Comparison of ENCODE assay signal across 26 mouse cellular contexts in the genomic region with DNA sequence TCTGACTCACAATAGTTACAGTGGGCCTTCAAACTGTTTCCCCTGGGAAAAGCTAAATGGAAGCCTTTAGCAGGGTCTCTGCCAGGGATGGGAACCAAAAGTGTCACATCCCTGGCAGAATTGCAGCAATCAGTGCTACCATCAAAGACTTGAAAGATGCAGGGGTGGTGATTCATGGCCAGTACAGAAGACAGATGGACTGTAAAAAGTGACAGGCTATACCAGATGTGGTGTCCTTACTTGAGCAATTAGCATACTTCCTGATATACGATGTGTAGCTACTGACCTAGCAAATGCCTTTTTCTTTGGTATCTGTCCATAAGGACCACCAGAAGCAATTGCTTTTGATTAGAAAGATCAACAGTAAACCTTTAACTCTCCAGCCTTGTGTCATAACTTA. TPM values are rescaled to one million over a fixed set of nuclear protein-coding genes. Genes with fewer than 3 reads are reported as not detected.
DNase-seq lines count a peak whose midpoint lies in the region; ATAC-seq and TF ChIP-seq lines count a peak whose summit lies in the region.
"Had no signal": no experiment of that assay in that cellular context is flagged by ENCODE, and none has a peak within 500 bp of the region (broad histone marks: within the 10 kb centered on the region; RNA-seq: fewer than 3 reads in every experiment).

No protein-coding gene starts in this region.

- peaks cover 94% of the 10 kb centered on the region for H3K36me3 ChIP-seq in intestine, postnatal 0 days (ENCODE audit: control insufficient read depth, insufficient read depth)

- no peaks in the 10 kb centered on the region for H3K9me3 ChIP-seq in intestine, postnatal 0 days (ENCODE audit: control insufficient read depth)
- H3K9me3 ChIP-seq: embryonic facial prominence, embryonic 10.5 days; embryonic facial prominence, embryonic 12.5 days; forebrain, embryonic 13.5 days; forebrain, embryonic 15.5 days; G1E had no signal

- H3K4me1 ChIP-seq in intestine, postnatal 0 days (replicated peaks; ENCODE audit: control insufficient read depth, insufficient read depth, low read length): no peaks in the 10 kb centered on the region
- H3K4me1 ChIP-seq: embryonic facial prominence, embryonic 10.5 days; embryonic facial prominence, embryonic 12.5 days; forebrain, embryonic 13.5 days; forebrain, embryonic 15.5 days had no signal

- WGBS in intestine, postnatal 0 days: 68% methylated on average over 1 of the region's 1 CpGs

- H3K9ac ChIP-seq in intestine, postnatal 0 days (ENCODE audit: low read depth, low read length): no peak overlapping the region
- H3K9ac ChIP-seq: embryonic facial prominence, embryonic 12.5 days; forebrain, embryonic 13.5 days; forebrain, embryonic 15.5 days; forebrain, postnatal 0 days had no signal

- DNase-seq in layer of hippocampus, adult 2 months (ENCODE audit: low spot score in 2 of 2): no peak
- DNase-seq in layer of hippocampus, postnatal 10 days (ENCODE audit: low spot score in 2 of 2): no peak
- DNase-seq in 416B (ENCODE audit: low read depth): peak; percentile 53
- DNase-seq in MN1 (ENCODE audit: low spot score): peak; percentile 55
- no peak for DNase-seq in gastrocnemius, adult 18-20 months (ENCODE audit: low spot score)
- DNase-seq in adrenal gland, adult 2 months: no peak
- DNase-seq: adrenal gland, postnatal 10 days; adrenal gland, postnatal 36 days; cerebellum, adult 11-12 months; cerebellum, adult 2 months; cerebellum, adult 9-10 months; cerebellum, postnatal 10 days; cerebellum, postnatal 25 days; forebrain, postnatal 0 days had no signal

- H3K27me3 ChIP-seq in intestine, postnatal 0 days (replicated peaks; ENCODE audit: control insufficient read depth, insufficient read depth, low read length): no peaks in the 10 kb centered on the region
- H3K27me3 ChIP-seq: CH12.LX; embryonic facial prominence, embryonic 12.5 days; forebrain, embryonic 13.5 days; forebrain, embryonic 15.5 days; Patski had no signal

- TF ChIP-seq CTCF in layer of hippocampus, adult 2 months (conservative IDR thresholded peaks at IDR 0.05): no peak
- TF ChIP-seq CTCF in intestine, postnatal 0 days (IDR thresholded peaks at IDR 0.05; ENCODE audit: low read depth): no peak

- no peak overlapping the region for H3K4me2 ChIP-seq in intestine, postnatal 0 days (replicated peaks; ENCODE audit: low read depth)
- H3K4me2 ChIP-seq: embryonic facial prominence, embryonic 12.5 days; forebrain, embryonic 13.5 days; forebrain, embryonic 15.5 days had no signal

- peak overlapping the region; percentile 7; the same call in 1 of the 2 replicates for H3K27ac ChIP-seq in layer of hippocampus, adult 2 months
- no peak overlapping the region for H3K27ac ChIP-seq in intestine, postnatal 0 days (ENCODE audit: low read depth, low read length)
- H3K27ac ChIP-seq: embryonic facial prominence, embryonic 10.5 days; embryonic facial prominence, embryonic 12.5 days; forebrain, embryonic 13.5 days; forebrain, embryonic 15.5 days had no signal

- H3K4me3 ChIP-seq in layer of hippocampus, adult 2 months: no peak overlapping the region
- H3K4me3 ChIP-seq in intestine, postnatal 0 days (ENCODE audit: low read depth, low read length): no peak overlapping the region
- H3K4me3 ChIP-seq: embryonic facial prominence, embryonic 10.5 days; embryonic facial prominence, embryonic 12.5 days; forebrain, embryonic 13.5 days; forebrain, embryonic 15.5 days had no signal

- no peak for ATAC-seq in intestine, postnatal 0 days
- ATAC-seq: activated CD4-positive, CD25-positive, alpha-beta regulatory T cell, adult 4 months; CD4-positive, CD25-positive, alpha-beta regulatory T cell, adult 4 months; forebrain, embryonic 13.5 days; forebrain, embryonic 15.5 days; forebrain, postnatal 0 days; Patski had no signal

RNA-seq across cellular contexts. Expression of gene Mkrn2, which starts 19.2 kb away (rescaled TPM):
- total RNA-seq in layer of hippocampus, adult 2 months (2021): 10 to 100 TPM; 31.6 to 35.4 TPM
- total RNA-seq in layer of hippocampus, postnatal 10 days (2021): 10 to 100 TPM; 32.2 to 44.4 TPM
- 10 to 100 TPM; 52.8 to 52.9 TPM for total RNA-seq in gastrocnemius, adult 18-20 months (2021)
- 13.4 and 14.5 TPM in 2 replicates for polyA plus RNA-seq in intestine, postnatal 0 days (2015; fragmentation: Nextera tagmentation; extraction: Ambion mirVana)
- 10 to 100 TPM; 45.4 to 53.8 TPM for total RNA-seq in adrenal gland, adult 2 months (2021)
- 174 and 225 TPM in 2 replicates for polyA plus RNA-seq in adrenal gland, adult 2 months (2012; rRNA removed)

RNA-seq across cellular contexts. Expression of gene Mkrn2os, which starts 28.6 kb away (rescaled TPM):
- total RNA-seq in layer of hippocampus, adult 2 months (2021): not detected
- not detected for total RNA-seq in layer of hippocampus, postnatal 10 days (2021)
- under 1 TPM in 1 of 2 experiments, not detected in 1; 0.11 TPM for total RNA-seq in gastrocnemius, adult 18-20 months (2021)
- polyA plus RNA-seq in intestine, postnatal 0 days (2015; fragmentation: Nextera tagmentation; extraction: Ambion mirVana): 107 and 108 TPM in 2 replicates
- total RNA-seq in adrenal gland, adult 2 months (2021): not detected
- 0.10 TPM in 1 of 2 replicates, not detected in the other for polyA plus RNA-seq in adrenal gland, adult 2 months (2012; rRNA removed)
- total RNA-seq: adrenal gland, adult 18-20 months; adrenal gland, postnatal 36 days; CH12.LX; G1E had no signal
- polyA plus RNA-seq: cortical plate, adult 2 months; G1E had no signal

RNA-seq across cellular contexts. Expression of gene Raf1, which starts 55.5 kb away (rescaled TPM):
- 10 to 100 TPM; 81.8 to 98.6 TPM for total RNA-seq in layer of hippocampus, adult 2 months (2021)
- total RNA-seq in layer of hippocampus, postnatal 10 days (2021): 100 to 1,000 TPM; 114 to 123 TPM
- 100 to 1,000 TPM; 110 to 123 TPM for total RNA-seq in gastrocnemius, adult 18-20 months (2021)
- polyA plus RNA-seq in intestine, postnatal 0 days (2015; fragmentation: Nextera tagmentation; extraction: Ambion mirVana): 64.9 and 66.4 TPM in 2 replicates
- total RNA-seq in adrenal gland, adult 2 months (2021): 100 to 1,000 TPM in 1 of 2 experiments, 10 to 100 TPM in 1; 91.7 to 101 TPM
- polyA plus RNA-seq in adrenal gland, adult 2 months (2012; rRNA removed): 87.5 and 133 TPM in 2 replicates

Comparison
In these comparisons a context has a peak if more than half of its experiments do, and no peak if none do; other contexts are left out.
1. DNase-seq: peak in 416B (single experiment) and MN1 (single experiment); none in layer of hippocampus, adult 2 months (0 of 2), layer of hippocampus, postnatal 10 days (0 of 2), gastrocnemius, adult 18-20 months (single experiment) and adrenal gland, adult 2 months (single experiment).